Mouse (Mus musculus): ENCODE results near the gene Ulbp1. TPM values are rescaled to one million over a fixed set of nuclear protein-coding genes. Genes with fewer than 3 reads are reported as not detected.
A peak's percentile ranks its signal among the peaks of the same experiment; 100 is the strongest.
"Not testable (repeated sequence)": the region's sequence is repeated elsewhere in the genome, so short reads cannot be mapped to it uniquely, and the experiment has no call there.

Ulbp1 gene
- 27.2 and 51.3 TPM in 2 replicates for total RNA-seq (2017)

DNA sequence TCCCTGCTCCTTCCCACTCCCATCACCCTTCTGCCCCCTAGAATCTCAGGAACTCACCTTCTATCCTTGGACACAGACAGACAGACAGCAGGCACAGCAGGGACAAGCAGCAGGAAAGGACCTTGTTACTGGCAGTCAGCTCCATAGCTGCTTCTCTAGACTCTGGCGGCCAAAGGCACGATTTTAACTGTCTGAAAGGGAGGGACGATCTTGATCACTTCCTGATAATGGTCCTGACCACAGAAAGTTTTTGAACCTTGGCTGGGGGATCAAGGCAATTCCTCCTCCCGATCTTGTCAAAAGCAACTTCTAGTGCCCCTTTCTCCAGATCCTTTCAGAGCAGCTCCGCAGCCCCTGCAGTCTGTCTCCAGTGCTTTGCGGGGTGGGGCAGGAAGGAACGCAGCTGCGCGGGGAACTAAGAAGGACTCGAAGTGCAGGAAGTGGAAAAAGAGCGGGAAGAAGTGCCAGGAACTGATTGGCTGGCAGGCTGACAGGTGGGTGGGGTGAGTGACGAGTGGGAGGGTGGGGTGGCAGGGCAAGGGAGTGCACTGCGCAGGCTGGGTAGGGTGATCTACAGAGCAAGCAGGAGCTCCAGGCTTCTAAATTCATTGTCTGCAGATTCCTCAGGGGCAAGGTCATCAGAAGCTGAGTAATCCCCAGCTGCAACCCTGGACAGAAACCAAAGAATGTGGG is at the start of gene Ulbp1:
Ulbp1 (minus strand) TSS at position 442 of the 693 bp plus-strand sequence.
- peak; percentile 96 for ATAC-seq (replicated peaks; ENCODE audit: low read depth, poor library complexity, severe bottlenecking)

DNA sequence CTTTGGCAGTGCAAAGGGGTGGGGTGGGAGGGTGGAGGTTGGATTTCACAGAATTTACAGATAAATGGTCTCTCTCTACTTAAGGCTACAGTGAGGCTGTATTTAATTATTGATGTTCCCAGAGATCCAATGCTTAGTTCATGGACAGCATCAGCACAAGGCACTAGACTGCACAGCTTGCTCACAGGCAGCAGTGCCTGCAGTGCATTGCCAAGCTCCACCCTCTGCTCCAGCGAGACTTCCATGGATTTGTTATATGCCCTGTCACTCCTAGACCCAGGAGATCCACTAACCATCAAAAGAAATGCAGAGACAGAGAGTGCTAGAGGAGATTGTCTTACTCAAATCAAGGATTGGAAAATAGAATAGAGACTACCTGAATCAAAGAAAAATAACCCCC is 24.7 kb upstream of the Ulbp1 start:
- not testable (repeated sequence) for ATAC-seq (replicated peaks; ENCODE audit: low read depth, poor library complexity, severe bottlenecking)

- ATAC-seq (replicated peaks; ENCODE audit: low read depth, poor library complexity, severe bottlenecking) = peak; percentile 88
Observed at GRCm38 (mm10) chr10:7492384-7492783, 18.9 kb upstream of the Ulbp1 start.

- peak; percentile 36; the same call in 1 of the 2 replicates for ATAC-seq (replicated peaks; ENCODE audit: low read depth, poor library complexity, severe bottlenecking)
Observed at GRCm38 (mm10) chr10:7483650-7484049, 10.2 kb upstream of the Ulbp1 start.

GRCm38 (mm10) chr10:7474225-7474624 is 787 bp upstream of the Ulbp1 start:
- ATAC-seq (replicated peaks; ENCODE audit: low read depth, poor library complexity, severe bottlenecking) = not testable (repeated sequence)

DNA sequence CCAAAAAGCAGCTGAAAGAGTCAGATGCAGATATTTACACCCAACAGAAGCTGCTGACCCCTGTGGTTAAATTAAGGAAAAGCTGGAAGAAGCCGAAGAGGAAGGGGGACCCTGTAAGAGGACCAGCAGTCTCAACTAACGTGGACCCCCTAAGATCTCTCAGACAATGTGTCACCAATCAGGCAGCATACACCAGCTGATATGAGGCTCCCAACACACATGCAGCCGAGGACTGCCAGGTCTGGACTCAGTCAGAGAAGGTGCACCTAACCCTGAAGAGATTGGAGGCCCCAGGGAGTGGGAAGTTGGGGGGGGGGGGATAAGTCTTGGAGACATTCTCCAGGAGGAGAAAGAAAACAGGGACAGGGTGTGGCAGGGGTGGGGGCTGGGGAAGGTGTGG is 1.8 kb downstream of the Ulbp1 start:
- ATAC-seq (replicated peaks; ENCODE audit: low read depth, poor library complexity, severe bottlenecking) = no peak

DNA sequence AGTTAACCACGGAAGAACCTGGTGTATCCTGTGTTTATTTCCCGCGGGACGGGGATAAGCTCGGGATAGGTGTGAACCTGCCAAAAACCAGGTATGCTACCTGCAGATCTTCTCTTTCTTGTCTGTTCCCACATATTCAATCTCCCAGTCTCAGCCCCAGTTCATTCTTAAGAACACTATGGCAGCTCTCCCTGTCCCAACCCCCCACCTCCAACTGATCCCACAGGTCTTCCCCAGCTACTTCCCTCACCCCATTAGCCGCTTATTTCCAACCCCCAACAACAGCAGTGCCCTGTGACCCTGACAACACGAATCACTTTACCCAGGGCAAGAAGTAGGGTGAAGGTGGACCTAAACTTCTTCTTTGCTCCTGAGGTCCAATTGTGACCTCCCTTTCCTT is 3.0 kb downstream of the Ulbp1 start:
- no peak for ATAC-seq (replicated peaks; ENCODE audit: low read depth, poor library complexity, severe bottlenecking)

DNA sequence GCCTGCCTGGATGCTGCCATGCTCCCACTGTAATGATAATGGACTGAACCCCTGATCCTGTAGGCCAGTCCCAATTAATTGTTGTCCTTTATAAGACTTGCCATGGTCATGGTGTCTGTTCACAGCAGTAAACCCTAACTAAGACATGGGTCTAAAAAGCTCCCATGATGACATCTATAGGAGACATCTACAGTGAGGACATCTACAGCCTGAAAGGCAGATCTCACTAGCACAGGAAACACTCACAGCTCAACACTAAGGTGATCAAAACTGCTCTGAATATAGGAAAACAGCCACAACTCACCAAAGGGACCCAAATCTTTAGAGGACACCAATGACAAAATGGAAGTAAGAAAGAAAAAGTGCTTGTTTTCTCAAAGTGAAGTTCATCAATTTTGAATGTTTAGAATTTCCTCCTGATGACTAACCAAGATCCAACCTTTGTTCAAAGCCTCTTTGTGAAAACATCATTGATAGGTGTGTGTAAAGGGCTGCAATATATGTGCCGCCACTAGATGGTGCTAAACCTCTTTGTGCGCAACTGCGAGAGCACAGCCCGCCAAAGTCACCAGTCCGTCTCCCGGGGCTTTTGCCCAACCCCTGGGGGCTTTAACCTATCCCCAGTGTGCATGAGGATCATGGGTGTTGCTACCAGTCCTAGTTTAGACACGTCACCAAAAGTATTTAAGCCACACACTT is 3.6 kb downstream of the Ulbp1 start:
- ATAC-seq (replicated peaks; ENCODE audit: low read depth, poor library complexity, severe bottlenecking) = not testable (repeated sequence)

DNA sequence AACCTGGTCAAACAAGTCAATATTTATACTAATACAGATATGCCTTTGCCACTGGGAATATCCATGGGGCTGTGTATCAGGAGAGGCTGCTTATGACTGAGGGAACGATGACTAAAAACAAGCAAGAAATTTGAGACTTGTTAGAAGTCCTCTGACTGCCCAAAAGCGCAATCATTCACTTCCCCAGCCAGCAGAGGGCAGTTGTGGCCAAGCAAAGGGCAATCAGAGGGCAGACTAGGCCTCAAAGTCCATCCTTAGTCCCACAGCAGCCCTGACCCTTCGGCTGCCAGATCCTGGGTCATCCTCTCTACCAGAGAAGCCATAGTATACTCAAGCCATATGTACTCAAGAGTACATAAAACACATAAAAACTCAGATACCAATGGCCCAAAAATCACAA is 11.4 kb downstream of the Ulbp1 start:
- ATAC-seq (replicated peaks; ENCODE audit: low read depth, poor library complexity, severe bottlenecking) = no peak

DNA sequence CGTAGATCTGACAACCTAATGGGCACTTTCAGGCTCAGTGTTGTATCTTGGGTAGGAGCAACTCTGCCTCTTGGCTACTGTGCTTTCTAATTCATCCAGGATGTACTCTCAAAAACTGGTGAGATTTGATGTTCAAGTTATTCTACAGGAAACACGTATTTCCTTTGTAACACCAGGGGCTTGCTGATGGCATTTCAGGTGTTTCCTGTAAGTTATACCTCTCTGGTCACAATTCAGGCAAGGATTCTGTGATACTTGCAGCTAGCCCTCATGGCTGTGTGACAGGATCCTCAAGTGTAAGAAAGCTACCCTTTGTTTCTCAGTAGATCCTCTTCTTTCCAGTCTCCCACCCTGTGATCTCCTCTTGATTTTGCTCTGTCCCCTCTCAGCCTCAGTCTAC is 34.5 kb downstream of the Ulbp1 start:
- no peak for ATAC-seq (replicated peaks; ENCODE audit: low read depth, poor library complexity, severe bottlenecking)

GRCm38 (mm10) chr10:7393143-7394035 is 80.0 kb downstream of the Ulbp1 start:
- no peak for ATAC-seq (replicated peaks; ENCODE audit: low read depth, poor library complexity, severe bottlenecking)

DNA sequence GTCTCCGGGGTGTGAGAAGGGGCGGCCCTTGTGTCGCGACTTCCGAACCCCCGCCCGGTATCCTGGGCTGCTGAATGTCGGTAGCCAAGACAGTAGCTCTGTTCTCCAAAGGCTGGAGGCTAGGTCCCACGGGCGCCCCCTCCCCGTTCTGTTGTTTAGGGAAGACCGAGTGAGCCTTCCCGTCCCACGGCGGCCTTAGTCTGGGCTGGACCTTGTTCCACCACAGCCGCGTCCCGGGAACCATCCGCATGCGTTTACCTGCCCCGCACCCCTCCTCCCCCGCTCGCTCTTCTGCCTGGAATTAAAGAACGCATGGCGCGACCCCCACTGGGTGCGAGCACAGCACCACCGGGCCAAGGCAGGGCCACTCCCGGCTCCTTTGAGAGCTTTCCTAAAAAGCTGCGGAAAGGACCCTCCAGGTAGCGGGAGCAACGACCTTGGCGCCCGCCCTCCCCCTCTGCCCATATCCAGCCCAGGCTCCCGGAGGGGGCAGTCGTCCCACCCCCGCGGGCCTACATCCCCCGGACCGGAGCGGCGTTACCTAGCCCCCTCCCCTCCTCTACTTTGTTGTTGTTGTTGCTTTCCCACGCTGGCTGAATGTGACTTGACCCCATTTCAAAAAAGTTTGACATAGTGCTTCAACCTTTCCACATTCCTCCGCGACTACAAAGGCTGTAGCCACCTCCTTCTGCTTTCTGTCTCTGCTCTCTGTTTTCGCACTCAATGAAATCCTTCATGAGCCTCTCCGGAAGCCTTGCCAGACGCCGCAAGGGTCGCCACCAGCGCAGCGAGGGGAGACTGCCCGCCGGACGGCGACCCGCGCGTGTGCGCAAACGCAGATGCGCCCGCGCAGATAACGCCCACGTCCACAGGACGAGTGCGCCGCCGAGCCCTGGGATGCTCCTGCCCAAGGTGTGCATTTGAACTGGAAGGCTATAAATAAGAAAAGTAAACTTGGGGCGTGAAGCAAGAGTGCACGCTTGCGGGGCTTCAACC is 81.2 kb downstream of the Ulbp1 start:
- peak; percentile 31 for ATAC-seq (replicated peaks; ENCODE audit: low read depth, poor library complexity, severe bottlenecking)

GRCm38 (mm10) chr10:7391561-7391934 is 81.9 kb downstream of the Ulbp1 start:
- peak; percentile 23 for ATAC-seq (replicated peaks; ENCODE audit: low read depth, poor library complexity, severe bottlenecking)

- peak; percentile 52 for ATAC-seq (replicated peaks; ENCODE audit: low read depth, poor library complexity, severe bottlenecking)
Observed at GRCm38 (mm10) chr10:7391108-7391507, 82.3 kb downstream of the Ulbp1 start.

Other genes with a start within 250 kb of the Ulbp1 start
- 0.53 and 1.5 TPM in 2 replicates for gene Lrp11, start 116.2 kb upstream of the Ulbp1 start, total RNA-seq (2017)
- 29.5 and 38.1 TPM in 2 replicates for gene Nup43, start 193.9 kb upstream of the Ulbp1 start, total RNA-seq (2017)
- gene Pcmt1, start 207.5 kb upstream of the Ulbp1 start, total RNA-seq (2017) = 72.8 and 75.1 TPM in 2 replicates
- gene Lats1, start 207.6 kb upstream of the Ulbp1 start, total RNA-seq (2017) = 17.5 and 19.8 TPM in 2 replicates